Mouse (Mus musculus) cerebellum, postnatal 25 days (tissue): ENCODE measurements at regions not wholly inside any gene's neighbourhood (a gene's known extent, or its start where the extent isn't known, plus 50 kb on each side); places are given as distances from the start of the nearest gene placed in this dataset.

ENCODE experiments used
- DNase-seq, 2 experiments: peaks; one replicate each; pipeline ENCODE4 v3.0.0; 2021; ENCODE audit warnings: mixed read lengths in 2 of 2

- DNase-seq: no peak
These were observed 180.8 kb downstream of the Stim2 start for GRCm38 (mm10) chr5:54178966-54179547.

GRCm38 (mm10) chr5:54180192-54180611, 181.9 kb downstream of the Stim2 start:
- peak; percentile 29 to 55 for DNase-seq

- no peak for DNase-seq
These were observed 182.5 kb downstream of the Stim2 start for GRCm38 (mm10) chr5:54180640-54181326.

- DNase-seq: no peak
These were observed 183.1 kb downstream of the Stim2 start for GRCm38 (mm10) chr5:54181327-54181863.

GRCm38 (mm10) chr5:54182754-54183153, 184.5 kb downstream of the Stim2 start:
- no peak for DNase-seq

GRCm38 (mm10) chr5:54185662-54186061, 187.4 kb downstream of the Stim2 start:
- no peak for DNase-seq

- no peak for DNase-seq
These were observed 187.9 kb downstream of the Stim2 start for GRCm38 (mm10) chr5:54186076-54186676.

- DNase-seq: no peak
These were observed 193.4 kb downstream of the Stim2 start for GRCm38 (mm10) chr5:54191688-54192087.

- no peak for DNase-seq
These were observed 196.5 kb downstream of the Stim2 start for GRCm38 (mm10) chr5:54194846-54195245.

- DNase-seq: no peak
These were observed 201.7 kb downstream of the Stim2 start for GRCm38 (mm10) chr5:54200032-54200431.

- no peak for DNase-seq
These were observed 202.3 kb downstream of the Stim2 start for GRCm38 (mm10) chr5:54200587-54200986.

GRCm38 (mm10) chr5:54211457-54211856, 213.2 kb downstream of the Stim2 start:
- no peak for DNase-seq

GRCm38 (mm10) chr5:54212038-54212589, 213.8 kb downstream of the Stim2 start:
- DNase-seq: no peak

- DNase-seq: no peak
These were observed 226.7 kb downstream of the Stim2 start for GRCm38 (mm10) chr5:54225031-54225430.

GRCm38 (mm10) chr5:54234580-54234979, 236.3 kb downstream of the Stim2 start:
- DNase-seq: no peak

- no peak for DNase-seq
These were observed 236.9 kb downstream of the Stim2 start for GRCm38 (mm10) chr5:54235226-54235625.

- no peak for DNase-seq
These were observed 238.9 kb downstream of the Stim2 start for GRCm38 (mm10) chr5:54237226-54237625.

- no peak for DNase-seq
These were observed 240.4 kb downstream of the Stim2 start for GRCm38 (mm10) chr5:54238646-54239167.

- no peak for DNase-seq
These were observed 241.3 kb downstream of the Stim2 start for GRCm38 (mm10) chr5:54239586-54239985.

GRCm38 (mm10) chr5:54241169-54241917, 243.0 kb downstream of the Stim2 start:
- no peak for DNase-seq

- DNase-seq: no peak
These were observed 243.8 kb downstream of the Stim2 start for GRCm38 (mm10) chr5:54242126-54242525.

- no peak for DNase-seq
These were observed 253.7 kb downstream of the Stim2 start for GRCm38 (mm10) chr5:54252038-54252437.

- no peak for DNase-seq
These were observed 255.7 kb downstream of the Stim2 start for GRCm38 (mm10) chr5:54254005-54254404.
